Mouse (Mus musculus) hindbrain, embryonic 15.5 days (tissue): ENCODE results near the gene Nfe2l1. TPM values are rescaled to one million over a fixed set of nuclear protein-coding genes. Genes with fewer than 3 reads are reported as not detected.

Experiments
- ATAC-seq: fragments of 200-750 bp; cut with Nextera tagmentation; 2 replicates; pipeline ENCODE4 v1.8.0; 2017; ENCODE audit warnings: low read depth, moderate number of reproducible peaks, moderate TSS enrichment; ENCODE audit not compliant: low FRiP score
- H3K27ac ChIP-seq: fragments of 300-500 bp; sonication (generic); replicated peaks from 2 replicates; pipeline ENCODE4 v1.5.1; 2015; ENCODE audit warnings: mild to moderate bottlenecking, inconsistent platforms
- H3K27me3 ChIP-seq: fragments of 300-500 bp; sonication (generic); 2 replicates; pipeline ENCODE4 v1.6.1; 2015; ENCODE audit warnings: control low read depth, inconsistent platforms
- H3K36me3 ChIP-seq: fragments of 300-500 bp; sonication (generic); 2 replicates; pipeline ENCODE4 v1.6.1; 2015; ENCODE audit warnings: control low read depth, inconsistent platforms
- H3K4me1 ChIP-seq: fragments of 300-500 bp; sonication (generic); replicated peaks from 2 replicates; pipeline ENCODE4 v1.6.1; 2015; ENCODE audit warnings: control low read depth, inconsistent platforms
- H3K4me2 ChIP-seq: fragments of 300-500 bp; sonication (generic); 2 replicates; pipeline ENCODE4 v1.6.1; 2015; ENCODE audit warnings: moderate library complexity, mild to moderate bottlenecking, inconsistent platforms
- H3K4me3 ChIP-seq: fragments of 300-500 bp; sonication (generic); 2 replicates; pipeline ENCODE4 v1.5.1; 2015; ENCODE audit warnings: mild to moderate bottlenecking, inconsistent platforms
- H3K9ac ChIP-seq: fragments of 300-500 bp; sonication (generic); 2 replicates; pipeline ENCODE4 v1.6.1; 2015; ENCODE audit warnings: inconsistent platforms
- H3K9me3 ChIP-seq: fragments of 300-500 bp; sonication (generic); 2 replicates; pipeline ENCODE4 v1.6.1; 2016; ENCODE audit warnings: control low read depth, inconsistent platforms
- WGBS: fragments of 180-500 bp; shearing (Covaris S2); methylation state at CpG from one replicate; pipeline ENCODE4 v1.1.7; 2015; 5-methylcytosine and 5-hydroxymethylcytosine counted together
- microRNA counts: library from miRNA; unstranded; fragments of <30 nt; microRNA quantifications from one replicate; lab custom pipeline; 2016
- microRNA-seq: library from miRNA; unstranded; fragments of <30 nt; microRNA quantifications from one replicate; pipeline ENCODE4, GENCODE M21; 2016
- polyA plus RNA-seq: library from polyadenylated mRNA; unstranded; fragments of >200 nt; fragmentation: Nextera tagmentation; extraction: Ambion mirVana; gene quantifications from 2 replicates; pipeline ENCODE4 v1.2.1, GENCODE M21; 2015

Nfe2l1 gene
- polyA plus RNA-seq, 1 experiment from 2014 or later, result 80.5 TPM

- ATAC-seq, result 0 out of 2 replicates have a peak, but pooled peaks have one; percentile 4
- H3K4me1 ChIP-seq, result peaks cover 34% of the 10 kb centered on the region
- 0 out of 2 replicates have a peak overlapping the region, but pooled peaks have one; percentile 70 for H3K9ac ChIP-seq
These were observed 54.7 kb downstream of the Nfe2l1 start for GRCm38 (mm10) chr11:96775063-96775462.

GRCm38 (mm10) chr11:96774536-96774935, 55.2 kb downstream of the Nfe2l1 start:
- Histone ChIP-seq H3K9ac (no peak overlapping the region), H3K36me3 (peaks cover 30% of the 10 kb centered on the region), H3K4me1 (peaks cover 34% of the 10 kb centered on the region), H3K4me2 (peak overlapping the region; percentile 77), H3K4me3 (peak overlapping the region; percentile 73), H3K9me3 (no peaks in the 10 kb centered on the region), H3K27me3 (no peaks in the 10 kb centered on the region), H3K27ac (peak overlapping the region; percentile 84)
- ATAC-seq, result no peak
- WGBS, result 76% methylated on average over 3 of the region's 3 CpGs

More at GRCm38 (mm10) chr11:96775063-96775462, 54.7 kb downstream of the Nfe2l1 start:
- Histone ChIP-seq H3K36me3 (peaks cover 27% of the 10 kb centered on the region), H3K27me3 (no peaks in the 10 kb centered on the region), H3K4me2 (peak overlapping the region; percentile 77), H3K4me3 (peak overlapping the region; percentile 73), H3K27ac (peak overlapping the region; percentile 84), H3K9me3 (no peaks in the 10 kb centered on the region)
- 70% methylated on average over 8 of the region's 8 CpGs for WGBS

- peaks cover 44% of the 10 kb centered on the region for H3K36me3 ChIP-seq
- ATAC-seq, result no peak
- H3K9ac ChIP-seq, result no peak overlapping the region
- 92% methylated on average over 9 of the region's 9 CpGs for WGBS
- H3K9me3 ChIP-seq, result no peaks in the 10 kb centered on the region
- peaks cover 46% of the 10 kb centered on the region for H3K4me1 ChIP-seq
- H3K27me3 ChIP-seq, result no peaks in the 10 kb centered on the region
- no peak overlapping the region for H3K27ac ChIP-seq
- H3K4me2 ChIP-seq, result no peak overlapping the region
- H3K4me3 ChIP-seq, result no peak overlapping the region
These were observed 57.4 kb downstream of the Nfe2l1 start for GRCm38 (mm10) chr11:96772413-96772812.

GRCm38 (mm10) chr11:96771274-96771975, 58.3 kb downstream of the Nfe2l1 start:
- no peak overlapping the region for H3K9ac ChIP-seq
- H3K27ac ChIP-seq, result no peak overlapping the region
- peaks cover 44% of the 10 kb centered on the region for H3K36me3 ChIP-seq
- 95% methylated on average over 9 of the region's 9 CpGs for WGBS
- no peaks in the 10 kb centered on the region for H3K27me3 ChIP-seq
- peaks cover 50% of the 10 kb centered on the region for H3K4me1 ChIP-seq
- no peak overlapping the region for H3K4me2 ChIP-seq
- no peaks in the 10 kb centered on the region for H3K9me3 ChIP-seq
- ATAC-seq, result no peak
- H3K4me3 ChIP-seq, result no peak overlapping the region

- peaks cover 56% of the 10 kb centered on the region for H3K4me1 ChIP-seq
These were observed 61.5 kb downstream of the Nfe2l1 start for GRCm38 (mm10) chr11:96768240-96768639.

More at GRCm38 (mm10) chr11:96768240-96768639, 61.5 kb downstream of the Nfe2l1 start:
- Histone ChIP-seq H3K9me3 (no peaks in the 10 kb centered on the region), H3K4me3 (no peak overlapping the region), H3K27me3 (no peaks in the 10 kb centered on the region), H3K27ac (peak overlapping the region; percentile 82), H3K9ac (no peak overlapping the region), H3K4me2 (no peak overlapping the region), H3K36me3 (peaks cover 44% of the 10 kb centered on the region)
- no peak for ATAC-seq
- 64% methylated on average over 9 of the region's 9 CpGs for WGBS

MicroRNAs encoded within 50 kb of the gene (microRNA counts, 519-probe panel; counts per million panel counts)
- 3,397 counts per million, percentile 70 among the panel's probes with 10 or more counts for microRNA mmu-miR-152 (lab: Ali Mortazavi, UCI)

Small RNAs within 50 kb of the gene (microRNA-seq; reads per million reads assigned to microRNA genes)
- 38.8 reads per million, percentile 40 among the genes with 10 or more reads in this experiment for gene Mir152

Other genes starting within 250 kb of the Nfe2l1 start
- 55.6 and 64.2 TPM in 2 replicates for gene Snx11, start 52.4 kb downstream of the Nfe2l1 start, polyA plus RNA-seq
- 66.0 and 78.0 TPM in 2 replicates for gene Cbx1, start 40.8 kb downstream of the Nfe2l1 start, polyA plus RNA-seq
- gene Copz2, start 19.9 kb upstream of the Nfe2l1 start, polyA plus RNA-seq, result 21.9 and 25.9 TPM in 2 replicates
- 81.6 and 82.8 TPM in 2 replicates for gene Cdk5rap3, start 86.5 kb upstream of the Nfe2l1 start, polyA plus RNA-seq
- gene Prr15l, start 98.1 kb upstream of the Nfe2l1 start, polyA plus RNA-seq, result 0.35 and 0.41 TPM in 2 replicates
- 30.4 and 32.5 TPM in 2 replicates for gene Pnpo, start 114.0 kb upstream of the Nfe2l1 start, polyA plus RNA-seq
- 16.6 and 18.6 TPM in 2 replicates for gene Sp2, start 153.0 kb upstream of the Nfe2l1 start, polyA plus RNA-seq
- gene Sp6, start 183.4 kb upstream of the Nfe2l1 start, polyA plus RNA-seq, result 0.43 and 0.62 TPM in 2 replicates
- 14.5 and 15.1 TPM in 2 replicates for gene Scrn2, start 200.0 kb upstream of the Nfe2l1 start, polyA plus RNA-seq
- 3.3 and 3.6 TPM in 2 replicates for gene Lrrc46, start 211.4 kb upstream of the Nfe2l1 start, polyA plus RNA-seq
- 62.2 and 63.9 TPM in 2 replicates for gene Mrpl10, start 211.6 kb upstream of the Nfe2l1 start, polyA plus RNA-seq
- 12.1 and 12.2 TPM in 2 replicates for gene Osbpl7, start 220.7 kb upstream of the Nfe2l1 start, polyA plus RNA-seq